In the genomic region with DNA sequence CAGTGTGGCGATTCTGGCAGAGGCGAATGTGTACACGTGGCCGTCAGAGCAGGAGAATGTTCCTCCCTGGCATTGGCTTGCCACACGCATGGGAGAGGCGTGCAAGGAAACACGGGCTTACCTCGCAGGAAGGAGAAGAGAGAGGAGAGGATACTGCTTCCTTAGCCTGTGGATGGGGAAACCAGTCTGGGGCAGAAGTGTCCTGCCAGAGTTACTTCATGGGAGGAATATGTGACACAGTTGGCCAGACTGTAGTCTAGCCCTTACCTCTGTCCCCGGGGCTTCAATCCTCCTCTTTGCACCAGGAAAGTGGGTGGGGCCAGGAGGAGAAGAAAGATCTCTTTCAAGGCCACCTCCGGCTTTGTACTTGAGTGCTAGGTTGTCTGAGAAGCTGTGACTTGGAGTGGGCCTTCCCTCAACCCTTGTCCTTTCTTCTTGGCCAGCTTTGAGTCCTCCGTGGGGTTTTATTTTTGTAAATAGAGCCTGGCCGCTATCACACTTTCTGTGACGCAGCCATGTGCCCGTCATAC, we compare ENCODE assay signal across 10 mouse cellular contexts. TPM values are rescaled to one million over a fixed set of nuclear protein-coding genes. Genes with fewer than 3 reads are reported as not detected.
A peak's percentile ranks its signal among the peaks of the same experiment; 100 is the strongest.
DNase-seq lines count a peak whose midpoint lies in the region; ATAC-seq and TF ChIP-seq lines count a peak whose summit lies in the region.
"Had no signal": no experiment of that assay in that cellular context is flagged by ENCODE, and none has a peak within 500 bp of the region (broad histone marks: within the 10 kb centered on the region; RNA-seq: fewer than 3 reads in every experiment).

No protein-coding gene starts in this region.

- peaks cover 29% of the 10 kb centered on the region for H3K4me1 ChIP-seq in heart, adult 2 months (ENCODE audit: control insufficient read depth, insufficient read depth, low read length)
- peaks cover 62% of the 10 kb centered on the region for H3K4me1 ChIP-seq in midbrain, embryonic 10.5 days
- H3K4me1 ChIP-seq in midbrain, embryonic 15.5 days, result peaks cover 59% of the 10 kb centered on the region
- H3K4me1 ChIP-seq in hindbrain, embryonic 14.5 days (replicated peaks; ENCODE audit: control insufficient read depth, insufficient read depth, low read length), result peaks cover 50% of the 10 kb centered on the region
- H3K4me1 ChIP-seq in stomach, embryonic 15.5 days, result peaks cover 56% of the 10 kb centered on the region

- no peak for ATAC-seq in midbrain, embryonic 15.5 days (replicated peaks)
- no peak for ATAC-seq in hindbrain, embryonic 14.5 days (ENCODE audit: low FRiP score)
- no peak for ATAC-seq in stomach, embryonic 15.5 days (ENCODE audit: insufficient read depth, low FRiP score, low read depth)
- ATAC-seq in activated CD4-positive, CD25-positive, alpha-beta regulatory T cell, adult 4 months, result no peak

- no peaks in the 10 kb centered on the region for H3K9me3 ChIP-seq in midbrain, embryonic 10.5 days (replicated peaks)
- no peaks in the 10 kb centered on the region for H3K9me3 ChIP-seq in midbrain, embryonic 15.5 days
- H3K9me3 ChIP-seq in hindbrain, embryonic 14.5 days (ENCODE audit: control insufficient read depth, low read length), result no peaks in the 10 kb centered on the region
- H3K9me3 ChIP-seq in stomach, embryonic 15.5 days, result no peaks in the 10 kb centered on the region
- H3K9me3 ChIP-seq: G1E had no signal

- TF ChIP-seq EP300 in heart, adult 2 months (IDR thresholded peaks at IDR 0.05; ENCODE audit: insufficient read depth, low read depth, low read length), result 0 out of 2 replicates have a peak, but pooled peaks have one; percentile 12

- TF ChIP-seq CTCF in heart, adult 2 months (IDR thresholded peaks at IDR 0.05), result no peak

- DNase-seq in heart, adult 2 months, result no peak
- DNase-seq in heart, adult 8-10 months (ENCODE audit: low spot score), result no peak
- DNase-seq in midbrain, embryonic 10.5 days (ENCODE audit: low spot score), result no peak
- DNase-seq in hindbrain, embryonic 14.5 days (ENCODE audit: low spot score), result no peak
- no peak for DNase-seq in cerebellum, adult 11 months

- no peaks in the 10 kb centered on the region for H3K27me3 ChIP-seq in heart, adult 2 months (ENCODE audit: control insufficient read depth, insufficient read depth, low read length)
- H3K27me3 ChIP-seq in midbrain, embryonic 10.5 days (ENCODE audit: low read depth, poor library complexity, severe bottlenecking), result no peaks in the 10 kb centered on the region
- no peaks in the 10 kb centered on the region for H3K27me3 ChIP-seq in midbrain, embryonic 15.5 days (replicated peaks)
- H3K27me3 ChIP-seq in hindbrain, embryonic 14.5 days (ENCODE audit: control insufficient read depth, insufficient read depth, low read length), result no peaks in the 10 kb centered on the region
- H3K27me3 ChIP-seq in stomach, embryonic 15.5 days (replicated peaks), result no peaks in the 10 kb centered on the region

- 48% methylated on average over 14 of the region's 14 CpGs for WGBS in heart, adult 2 months
- WGBS in midbrain, embryonic 10.5 days, result 91% methylated on average over 14 of the region's 14 CpGs
- WGBS in midbrain, embryonic 15.5 days, result 80% methylated on average over 14 of the region's 14 CpGs
- 78% methylated on average over 14 of the region's 14 CpGs for WGBS in hindbrain, embryonic 14.5 days
- WGBS in stomach, embryonic 15.5 days, result 62% methylated on average over 14 of the region's 14 CpGs

- H3K79me2 ChIP-seq in heart, adult 2 months (replicated peaks; ENCODE audit: control insufficient read depth, insufficient read depth, low read length), result peaks cover 6% of the 10 kb centered on the region

- TF ChIP-seq POLR2A in heart, adult 2 months (IDR thresholded peaks at IDR 0.05; ENCODE audit: insufficient read depth, low read depth, low read length), result no peak

- H3K4me3 ChIP-seq in heart, adult 2 months, result no peak overlapping the region
- no peak overlapping the region for H3K4me3 ChIP-seq in midbrain, embryonic 10.5 days
- H3K4me3 ChIP-seq in midbrain, embryonic 15.5 days, result no peak overlapping the region
- no peak overlapping the region for H3K4me3 ChIP-seq in hindbrain, embryonic 14.5 days (replicated peaks; ENCODE audit: low read length)
- no peak overlapping the region for H3K4me3 ChIP-seq in stomach, embryonic 15.5 days (replicated peaks)

- intact Hi-C loops in heart, adult 2 months (cut with DNase I), result no loop called here

- H3K36me3 ChIP-seq in heart, adult 2 months (ENCODE audit: control insufficient read depth, insufficient read depth, low read length), result no peaks in the 10 kb centered on the region
- H3K36me3 ChIP-seq in midbrain, embryonic 10.5 days, result peaks cover 6% of the 10 kb centered on the region; the same call in 1 of the 2 replicates
- no peaks in the 10 kb centered on the region for H3K36me3 ChIP-seq in midbrain, embryonic 15.5 days (replicated peaks)
- no peaks in the 10 kb centered on the region; the same call in 1 of the 2 replicates for H3K36me3 ChIP-seq in hindbrain, embryonic 14.5 days (replicated peaks; ENCODE audit: control insufficient read depth, insufficient read depth)
- H3K36me3 ChIP-seq in stomach, embryonic 15.5 days, result no peaks in the 10 kb centered on the region

- H3K9ac ChIP-seq in heart, adult 2 months (ENCODE audit: low read depth, low read length), result no peak overlapping the region; the same call in 1 of the 2 replicates
- H3K9ac ChIP-seq in midbrain, embryonic 15.5 days, result no peak overlapping the region
- no peak overlapping the region for H3K9ac ChIP-seq in hindbrain, embryonic 14.5 days
- H3K9ac ChIP-seq in stomach, embryonic 15.5 days, result no peak overlapping the region

- peak overlapping the region; percentile 20 for H3K27ac ChIP-seq in heart, adult 2 months
- H3K27ac ChIP-seq in midbrain, embryonic 10.5 days (replicated peaks), result 0 out of 2 replicates have a peak overlapping the region, but pooled peaks have one; percentile 23
- no peak overlapping the region for H3K27ac ChIP-seq in midbrain, embryonic 15.5 days
- no peak overlapping the region for H3K27ac ChIP-seq in hindbrain, embryonic 14.5 days
- peak overlapping the region; percentile 44; the same call in 1 of the 2 replicates for H3K27ac ChIP-seq in stomach, embryonic 15.5 days

- no peak overlapping the region for H3K4me2 ChIP-seq in midbrain, embryonic 15.5 days
- peak overlapping the region; percentile 1 for H3K4me2 ChIP-seq in hindbrain, embryonic 14.5 days (replicated peaks)
- peak overlapping the region; percentile 85; the same call in 1 of the 2 replicates for H3K4me2 ChIP-seq in stomach, embryonic 15.5 days

RNA-seq across cellular contexts. Expression of gene Fam102a, which starts 4.4 kb away (rescaled TPM):
- total RNA-seq in heart, adult 2 months (2021), result 1 to 10 TPM; 7.0 to 7.1 TPM
- 9.2 and 10.6 TPM in 2 replicates for polyA plus RNA-seq in heart, adult 2 months (2012; rRNA removed)
- total RNA-seq in heart, adult 8-10 months (2022), result 10 to 100 TPM in 1 of 4 experiments, 1 to 10 TPM in 3; 6.8 to 10.9 (median 8.6) TPM
- 6.8 and 7.9 TPM in 2 replicates for polyA plus RNA-seq in midbrain, embryonic 10.5 days (2016; fragmentation: Nextera tagmentation; extraction: Ambion mirVana)
- polyA plus RNA-seq in midbrain, embryonic 15.5 days (2015; fragmentation: Nextera tagmentation; extraction: Ambion mirVana), result 7.3 TPM in 2 replicates
- polyA plus RNA-seq in hindbrain, embryonic 14.5 days (2014; fragmentation: Nextera tagmentation; extraction: Ambion mirVana), result 7.8 and 8.3 TPM in 2 replicates
- 11.2 and 13.0 TPM in 2 replicates for polyA plus RNA-seq in stomach, embryonic 15.5 days (2015; fragmentation: Nextera tagmentation; extraction: Ambion mirVana)
- polyA plus RNA-seq in activated CD4-positive, CD25-positive, alpha-beta regulatory T cell, adult 4 months (2017; shearing (Covaris generic)), result 10 to 100 TPM; 40.3 to 47.5 TPM

RNA-seq across cellular contexts. Expression of gene Dpm2, which starts 31.1 kb away (rescaled TPM):
- 10 to 100 TPM; 17.4 to 18.0 TPM for total RNA-seq in heart, adult 2 months (2021)
- 65.3 and 69.2 TPM in 2 replicates for polyA plus RNA-seq in heart, adult 2 months (2012; rRNA removed)
- 10 to 100 TPM; 16.5 to 22.2 (median 18.6) TPM for total RNA-seq in heart, adult 8-10 months (2022)
- 113 and 116 TPM in 2 replicates for polyA plus RNA-seq in midbrain, embryonic 10.5 days (2016; fragmentation: Nextera tagmentation; extraction: Ambion mirVana)
- polyA plus RNA-seq in midbrain, embryonic 15.5 days (2015; fragmentation: Nextera tagmentation; extraction: Ambion mirVana), result 145 and 150 TPM in 2 replicates
- polyA plus RNA-seq in hindbrain, embryonic 14.5 days (2014; fragmentation: Nextera tagmentation; extraction: Ambion mirVana), result 132 and 141 TPM in 2 replicates
- 109 and 112 TPM in 2 replicates for polyA plus RNA-seq in stomach, embryonic 15.5 days (2015; fragmentation: Nextera tagmentation; extraction: Ambion mirVana)
- 100 to 1,000 TPM; 107 to 124 TPM for polyA plus RNA-seq in activated CD4-positive, CD25-positive, alpha-beta regulatory T cell, adult 4 months (2017; shearing (Covaris generic))

RNA-seq across cellular contexts. Expression of gene Pip5kl1, which starts 35.1 kb away (rescaled TPM):
- total RNA-seq in heart, adult 2 months (2021), result not detected
- 0.25 TPM in 1 of 2 replicates, not detected in the other for polyA plus RNA-seq in heart, adult 2 months (2012; rRNA removed)
- under 1 TPM in 1 of 4 experiments, not detected in 3; 0.34 TPM for total RNA-seq in heart, adult 8-10 months (2022)
- polyA plus RNA-seq in midbrain, embryonic 10.5 days (2016; fragmentation: Nextera tagmentation; extraction: Ambion mirVana), result 1.9 and 2.8 TPM in 2 replicates
- polyA plus RNA-seq in midbrain, embryonic 15.5 days (2015; fragmentation: Nextera tagmentation; extraction: Ambion mirVana), result 11.3 and 11.8 TPM in 2 replicates
- polyA plus RNA-seq in hindbrain, embryonic 14.5 days (2014; fragmentation: Nextera tagmentation; extraction: Ambion mirVana), result 11.6 and 12.6 TPM in 2 replicates
- polyA plus RNA-seq in stomach, embryonic 15.5 days (2015; fragmentation: Nextera tagmentation; extraction: Ambion mirVana), result 0.36 and 0.61 TPM in 2 replicates
- polyA plus RNA-seq in activated CD4-positive, CD25-positive, alpha-beta regulatory T cell, adult 4 months (2017; shearing (Covaris generic)), result not detected
- total RNA-seq: hematopoietic stem cell, adult 5-6 weeks had no signal

RNA-seq across cellular contexts. Expression of gene 9430097D07Rik, which starts 36.0 kb away (rescaled TPM):
- total RNA-seq in heart, adult 2 months (2021), result not detected
- polyA plus RNA-seq in heart, adult 2 months (2012; rRNA removed), result not detected in 2 replicates
- not detected for total RNA-seq in heart, adult 8-10 months (2022)
- 0.17 and 0.22 TPM in 2 replicates for polyA plus RNA-seq in midbrain, embryonic 10.5 days (2016; fragmentation: Nextera tagmentation; extraction: Ambion mirVana)
- 0.60 and 0.86 TPM in 2 replicates for polyA plus RNA-seq in midbrain, embryonic 15.5 days (2015; fragmentation: Nextera tagmentation; extraction: Ambion mirVana)
- polyA plus RNA-seq in hindbrain, embryonic 14.5 days (2014; fragmentation: Nextera tagmentation; extraction: Ambion mirVana), result 0.48 and 0.81 TPM in 2 replicates
- polyA plus RNA-seq in stomach, embryonic 15.5 days (2015; fragmentation: Nextera tagmentation; extraction: Ambion mirVana), result 0.09 and 0.12 TPM in 2 replicates
- not detected for polyA plus RNA-seq in activated CD4-positive, CD25-positive, alpha-beta regulatory T cell, adult 4 months (2017; shearing (Covaris generic))
- total RNA-seq: hematopoietic stem cell, adult 5-6 weeks had no signal
- polyA plus RNA-seq: G1E had no signal

RNA-seq across cellular contexts. Expression of gene St6galnac4, which starts 47.4 kb away (rescaled TPM):
- total RNA-seq in heart, adult 2 months (2021), result 10 to 100 TPM; 16.2 to 17.8 TPM
- 25.2 and 28.6 TPM in 2 replicates for polyA plus RNA-seq in heart, adult 2 months (2012; rRNA removed)
- total RNA-seq in heart, adult 8-10 months (2022), result 10 to 100 TPM; 15.6 to 23.2 (median 20.7) TPM
- 15.9 and 17.1 TPM in 2 replicates for polyA plus RNA-seq in midbrain, embryonic 10.5 days (2016; fragmentation: Nextera tagmentation; extraction: Ambion mirVana)
- 33.3 and 36.5 TPM in 2 replicates for polyA plus RNA-seq in midbrain, embryonic 15.5 days (2015; fragmentation: Nextera tagmentation; extraction: Ambion mirVana)
- polyA plus RNA-seq in hindbrain, embryonic 14.5 days (2014; fragmentation: Nextera tagmentation; extraction: Ambion mirVana), result 32.3 and 36.8 TPM in 2 replicates
- polyA plus RNA-seq in stomach, embryonic 15.5 days (2015; fragmentation: Nextera tagmentation; extraction: Ambion mirVana), result 18.3 and 20.3 TPM in 2 replicates
- 10 to 100 TPM; 30.7 to 39.8 TPM for polyA plus RNA-seq in activated CD4-positive, CD25-positive, alpha-beta regulatory T cell, adult 4 months (2017; shearing (Covaris generic))

Comparison
In these comparisons a context has a peak if more than half of its experiments do, and no peak if none do; other contexts are left out.
1. H3K27ac ChIP-seq: peak in heart, adult 2 months (single experiment), midbrain, embryonic 10.5 days (single experiment) and stomach, embryonic 15.5 days (single experiment); none in midbrain, embryonic 15.5 days (single experiment) and hindbrain, embryonic 14.5 days (single experiment).